Mouse (Mus musculus) forebrain, embryonic 10.5 days (tissue): ENCODE measurements around the gene Snx6. TPM values are rescaled to one million over a fixed set of nuclear protein-coding genes. Genes with fewer than 3 reads are reported as not detected.
A peak's percentile ranks its signal among the peaks of the same experiment; 100 is the strongest.
"Not testable (repeated sequence)": the region's sequence is repeated elsewhere in the genome, so short reads cannot be mapped to it uniquely, and the experiment has no call there.

ENCODE experiments used
- DNase-seq: peaks from one replicate; pipeline ENCODE4 v3.0.0-alpha.2; 2017; ENCODE audit warnings: low spot score; ENCODE audit errors: extremely low spot score
- H3K27ac ChIP-seq: fragments of 300-500 bp; sonication (generic); 2 replicates; pipeline ENCODE4 v1.5.1; 2016; ENCODE audit warnings: mild to moderate bottlenecking
- H3K27me3 ChIP-seq: fragments of 300-500 bp; sonication (generic); 2 replicates; pipeline ENCODE4 v1.6.1; 2016; ENCODE audit warnings: mild to moderate bottlenecking; ENCODE audit not compliant: poor library complexity, severe bottlenecking
- H3K36me3 ChIP-seq: fragments of 300-500 bp; sonication (generic); replicated peaks from 2 replicates; pipeline ENCODE4 v1.6.1; 2016; ENCODE audit warnings: mild to moderate bottlenecking, moderate library complexity
- H3K4me1 ChIP-seq: fragments of 300-500 bp; sonication (generic); 2 replicates; pipeline ENCODE4 v1.6.1; 2016
- H3K4me3 ChIP-seq: fragments of 300-500 bp; sonication (generic); 2 replicates; pipeline ENCODE4 v1.5.1; 2016; ENCODE audit warnings: mild to moderate bottlenecking, moderate library complexity
- H3K9me3 ChIP-seq: fragments of 300-500 bp; sonication (generic); 2 replicates; pipeline ENCODE4 v1.6.1; 2016; ENCODE audit warnings: mild to moderate bottlenecking, moderate library complexity
- WGBS: fragments of 180-500 bp; shearing (Covaris S2); methylation state at CpG from one replicate; pipeline ENCODE4 v1.1.7; 2016; 5-methylcytosine and 5-hydroxymethylcytosine counted together
- polyA plus RNA-seq: library from polyadenylated mRNA; unstranded; fragments of >200 nt; fragmentation: Nextera tagmentation; extraction: Ambion mirVana; gene quantifications from 2 replicates; pipeline ENCODE4 v1.2.1, GENCODE M21; 2016

The Snx6 gene
- 188 and 196 TPM in 2 replicates for polyA plus RNA-seq

DNA sequence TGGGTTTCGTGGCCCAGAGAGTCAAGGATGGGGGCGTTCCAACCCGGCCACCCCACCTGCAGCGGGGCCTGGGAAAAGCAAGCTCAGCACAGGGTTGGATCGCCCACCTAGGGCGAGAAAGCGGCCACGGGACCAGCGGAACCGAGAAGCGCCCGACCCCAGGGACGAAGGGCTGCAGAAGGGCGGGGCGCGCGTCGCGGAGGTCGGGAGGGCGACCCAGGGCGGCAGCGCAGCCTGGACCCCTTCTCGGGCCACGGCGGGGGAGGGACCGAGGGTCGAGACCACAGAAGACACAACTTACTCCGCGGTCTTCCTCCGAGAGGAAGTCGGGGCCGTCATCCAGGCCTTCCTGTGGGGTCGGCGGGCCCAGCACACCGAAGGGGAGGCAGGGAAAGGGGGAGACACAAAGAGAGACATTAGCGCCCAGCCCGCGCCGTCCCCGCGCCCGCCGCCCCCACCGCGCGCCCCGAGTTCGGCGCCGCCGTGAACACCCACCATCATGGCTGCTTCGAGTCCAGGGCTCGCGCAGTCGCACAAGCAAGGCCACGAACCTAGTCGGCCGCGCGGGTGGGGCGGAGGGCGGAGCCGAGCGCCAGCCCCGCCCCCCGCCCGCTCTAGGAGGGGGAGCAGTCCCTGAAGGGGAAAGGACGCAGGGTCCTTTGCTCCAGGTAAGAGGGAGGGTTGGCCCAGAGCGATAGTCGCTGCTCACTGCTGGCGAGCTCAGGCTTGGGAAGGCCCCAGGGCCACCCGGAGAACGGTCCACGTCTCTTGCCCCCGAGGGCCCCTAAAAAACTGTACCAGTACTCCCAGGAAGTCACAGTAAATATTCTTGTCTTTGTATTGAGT is at the start of gene Snx6:
Snx6 (minus strand) TSS at position 551 of the 846 bp plus-strand sequence.
- Histone ChIP-seq H3K4me3 (peak within 1 kb of the TSS; percentile 98), H3K36me3 (peaks cover 24% of the 10 kb centered on the region), H3K9me3 (no peaks in the 10 kb centered on the region), H3K27ac (peak within 1 kb of the TSS; percentile 98), H3K4me1 (peaks cover 38% of the 10 kb centered on the region), H3K27me3 (no peaks in the 10 kb centered on the region)
- WGBS: under 1% methylated on average over 76 of the region's 76 CpGs
- DNase-seq: peak; percentile 85

DNA sequence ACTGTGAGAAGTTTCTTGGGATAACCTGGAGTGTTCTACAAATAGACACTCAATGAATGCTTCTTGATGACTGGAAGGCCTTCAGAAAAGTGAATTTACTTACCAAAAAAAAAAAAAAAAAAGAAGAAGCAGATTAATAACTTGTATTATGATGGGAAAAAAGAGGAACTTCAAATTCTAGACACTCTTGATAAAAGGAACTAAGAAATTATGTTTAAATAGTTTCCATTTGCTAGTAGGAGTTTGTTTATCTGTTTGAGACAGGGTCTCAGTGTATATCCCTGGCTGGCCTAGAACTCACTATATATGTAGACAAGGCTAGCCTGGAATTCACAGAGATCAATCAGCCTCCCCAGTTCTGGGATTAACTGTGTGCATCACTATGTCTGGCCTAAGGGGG is 48.9 kb upstream of the Snx6 start:
- Histone ChIP-seq H3K27me3 (no peaks in the 10 kb centered on the region), H3K36me3 (0 out of 2 replicates have a peak, but pooled peaks cover 4% of the 10 kb centered on the region), H3K27ac (no peak overlapping the region), H3K4me1 (no peaks in the 10 kb centered on the region), H3K4me3 (no peak overlapping the region), H3K9me3 (no peaks in the 10 kb centered on the region)
- DNase-seq: no peak

GRCm38 (mm10) chr12:54841576-54841975 is 46.1 kb upstream of the Snx6 start:
- Histone ChIP-seq H3K27me3 (no peaks in the 10 kb centered on the region), H3K9me3 (no peaks in the 10 kb centered on the region), H3K4me3 (no peak overlapping the region), H3K27ac (no peak overlapping the region), H3K4me1 (peaks cover under 1% of the 10 kb centered on the region), H3K36me3 (no peaks in the 10 kb centered on the region)
- no peak for DNase-seq
- WGBS: 95% methylated on average over 1 of the region's 1 CpGs

DNA sequence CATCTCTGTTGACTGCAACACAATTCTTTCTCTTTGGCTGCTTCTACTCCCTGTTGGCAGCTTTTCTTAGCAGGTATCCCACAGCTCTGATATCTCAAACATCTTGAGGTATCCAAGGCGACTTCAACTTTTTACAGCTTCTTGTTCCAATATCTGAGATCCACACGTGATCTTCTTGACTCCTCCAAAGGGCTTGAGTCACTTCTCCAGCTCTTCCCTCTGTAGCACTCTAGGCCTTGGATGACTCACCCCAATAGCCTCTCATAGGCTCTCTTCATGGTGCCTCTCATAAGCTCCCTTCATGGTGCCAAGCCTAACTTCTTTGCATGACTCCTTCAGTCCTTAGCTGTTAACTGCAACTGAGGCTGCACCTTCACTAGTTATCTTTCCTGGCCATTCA is 44.3 kb upstream of the Snx6 start:
- Histone ChIP-seq H3K27ac (no peak overlapping the region), H3K27me3 (no peaks in the 10 kb centered on the region), H3K9me3 (no peaks in the 10 kb centered on the region), H3K36me3 (no peaks in the 10 kb centered on the region), H3K4me3 (no peak overlapping the region), H3K4me1 (peaks cover 13% of the 10 kb centered on the region)
- no peak for DNase-seq
- 88% methylated on average over 2 of the region's 2 CpGs for WGBS

- Histone ChIP-seq H3K27ac (no peak overlapping the region), H3K36me3 (no peaks in the 10 kb centered on the region), H3K27me3 (no peaks in the 10 kb centered on the region), H3K4me3 (no peak overlapping the region), H3K4me1 (peaks cover 15% of the 10 kb centered on the region), H3K9me3 (no peaks in the 10 kb centered on the region)
- DNase-seq: no peak
These were observed 43.4 kb upstream of the Snx6 start for GRCm38 (mm10) chr12:54838931-54839330.

- Histone ChIP-seq H3K27ac (no peak overlapping the region), H3K36me3 (no peaks in the 10 kb centered on the region)
- no peak for DNase-seq
These were observed 40.4 kb upstream of the Snx6 start for GRCm38 (mm10) chr12:54835608-54836570.

DNA sequence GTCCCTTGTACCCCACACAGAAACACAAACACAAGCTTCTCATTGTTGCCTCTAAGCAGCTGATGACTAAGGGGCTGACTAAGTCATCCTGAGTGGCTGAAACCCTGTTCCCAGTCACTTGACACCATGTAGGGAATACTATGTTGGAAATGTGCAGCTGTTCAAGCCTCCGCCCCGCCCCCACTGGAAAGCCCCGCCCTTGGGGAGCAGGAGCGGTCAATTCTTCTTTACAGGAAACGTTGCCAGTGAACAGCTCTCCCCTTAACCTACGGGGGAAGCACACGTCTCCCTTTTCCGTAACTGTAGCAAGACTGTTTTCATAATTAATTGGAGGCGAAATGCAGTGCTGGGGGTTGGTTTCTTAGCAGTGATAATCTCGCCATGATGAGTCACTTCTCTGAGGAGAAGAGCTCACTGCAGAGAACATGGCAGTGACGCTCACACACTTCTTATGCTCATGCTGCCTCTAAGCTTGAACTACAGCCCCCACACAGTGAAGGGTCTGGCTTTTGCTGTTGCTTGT is 39.5 kb upstream of the Snx6 start:
- Histone ChIP-seq H3K27me3 (no peaks in the 10 kb centered on the region), H3K4me3 (peak overlapping the region; percentile 40), H3K27ac (peak overlapping the region; percentile 71; the same call in 1 of the 2 replicates), H3K9me3 (no peaks in the 10 kb centered on the region), H3K4me1 (peaks cover 15% of the 10 kb centered on the region), H3K36me3 (no peaks in the 10 kb centered on the region)
- WGBS: 19% methylated on average over 11 of the region's 11 CpGs
- DNase-seq: peak; percentile 70

More at GRCm38 (mm10) chr12:54835608-54836570, 40.4 kb upstream of the Snx6 start:
- Histone ChIP-seq H3K27me3 (no peaks in the 10 kb centered on the region), H3K9me3 (no peaks in the 10 kb centered on the region), H3K4me1 (peaks cover 15% of the 10 kb centered on the region), H3K4me3 (no peak overlapping the region)
- WGBS: 82% methylated on average over 18 of the region's 18 CpGs

DNA sequence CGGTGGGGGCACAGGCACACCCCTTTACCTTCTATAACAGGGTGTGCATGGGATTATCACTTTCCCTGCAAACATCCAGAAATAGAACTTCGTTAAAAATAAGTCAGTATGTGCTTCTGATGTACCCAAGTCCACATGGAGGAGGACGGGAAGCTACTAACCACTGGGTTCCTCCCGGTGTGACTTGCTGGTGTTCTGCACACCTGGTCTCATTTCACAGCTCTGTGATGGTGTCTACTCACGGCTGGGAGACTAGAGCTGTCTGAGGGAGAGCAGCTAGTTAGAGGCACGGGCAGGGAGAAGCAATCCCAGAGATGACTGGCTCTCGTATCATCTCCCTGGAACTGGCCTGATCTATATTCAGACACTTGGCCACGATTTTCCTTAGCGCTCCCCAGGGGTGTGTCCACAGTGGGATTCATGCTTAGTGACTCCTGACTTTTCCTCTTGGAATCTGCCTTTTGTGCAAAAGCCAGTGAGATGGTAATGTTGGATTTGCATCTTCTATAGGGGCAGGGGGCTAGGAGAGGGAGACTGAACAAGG is 38.4 kb upstream of the Snx6 start:
- no peak overlapping the region for H3K4me3 ChIP-seq
- H3K36me3 ChIP-seq: no peaks in the 10 kb centered on the region
- no peak for DNase-seq
- H3K9me3 ChIP-seq: no peaks in the 10 kb centered on the region
- no peaks in the 10 kb centered on the region for H3K27me3 ChIP-seq
- H3K27ac ChIP-seq: no peak overlapping the region
- WGBS: 79% methylated on average over 9 of the region's 9 CpGs
- H3K4me1 ChIP-seq: peaks cover 15% of the 10 kb centered on the region

DNA sequence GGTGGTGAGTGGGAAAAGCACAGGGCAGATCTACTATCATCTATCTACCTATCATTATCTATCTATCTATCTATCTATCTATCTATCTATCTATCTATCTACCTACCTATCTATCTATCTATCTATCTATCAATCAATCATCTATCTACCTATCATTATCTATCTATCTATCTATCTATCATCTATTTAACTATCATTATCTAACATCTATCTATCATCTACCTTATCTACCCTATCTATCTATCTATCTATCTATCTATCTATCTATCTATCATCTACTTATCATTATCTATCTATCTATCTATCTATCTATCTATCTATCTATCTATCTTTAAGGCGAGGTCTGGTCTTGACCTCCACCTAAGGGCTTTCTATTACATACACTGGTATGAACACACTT is 36.4 kb upstream of the Snx6 start:
- H3K36me3 ChIP-seq, DNase-seq, H3K4me3 ChIP-seq, H3K9me3 ChIP-seq, H3K27me3 ChIP-seq, H3K27ac ChIP-seq: not testable (repeated sequence)
- 87% methylated on average over 1 of the region's 1 CpGs for WGBS
- peaks cover 15% of the 10 kb centered on the region for H3K4me1 ChIP-seq

DNA sequence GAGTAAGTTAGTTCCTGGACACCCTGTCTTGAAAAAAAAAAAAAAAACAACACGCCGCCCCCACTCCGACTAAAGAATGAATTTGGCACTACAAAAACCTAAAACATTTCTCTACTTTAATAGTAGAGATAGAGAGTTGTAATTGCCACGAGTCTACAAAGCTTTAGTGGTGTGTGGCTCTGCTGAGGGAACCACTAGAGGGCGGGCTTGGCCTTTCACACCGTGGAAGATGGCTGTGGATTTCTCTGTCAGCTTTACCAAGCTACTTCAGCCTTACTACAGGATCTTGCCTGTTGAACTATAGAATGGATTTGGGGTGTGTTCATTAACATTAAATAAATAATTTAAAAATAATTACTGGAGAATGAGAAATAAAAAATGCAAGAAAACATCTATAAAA is 35.1 kb upstream of the Snx6 start:
- DNase-seq: peak; percentile 72
- Histone ChIP-seq H3K27ac (no peak overlapping the region), H3K4me3 (no peak overlapping the region), H3K27me3 (no peaks in the 10 kb centered on the region), H3K4me1 (peaks cover 10% of the 10 kb centered on the region), H3K36me3 (no peaks in the 10 kb centered on the region), H3K9me3 (no peaks in the 10 kb centered on the region)
- WGBS: 14% methylated on average over 6 of the region's 6 CpGs

- Histone ChIP-seq H3K36me3 (no peaks in the 10 kb centered on the region), H3K27ac (no peak overlapping the region), H3K4me1 (peaks cover 3% of the 10 kb centered on the region), H3K4me3 (no peak overlapping the region), H3K27me3 (no peaks in the 10 kb centered on the region), H3K9me3 (no peaks in the 10 kb centered on the region)
- no peak for DNase-seq
- 58% methylated on average over 5 of the region's 5 CpGs for whole genome bisulfite sequencing
These were observed 34.4 kb upstream of the Snx6 start for GRCm38 (mm10) chr12:54829876-54830275.

- Histone ChIP-seq H3K4me1 (no peaks in the 10 kb centered on the region), H3K27me3 (no peaks in the 10 kb centered on the region), H3K36me3 (no peaks in the 10 kb centered on the region), H3K27ac (no peak overlapping the region), H3K9me3 (no peaks in the 10 kb centered on the region), H3K4me3 (no peak overlapping the region)
- WGBS: 83% methylated on average over 1 of the region's 1 CpGs
- DNase-seq: no peak
These were observed 32.5 kb upstream of the Snx6 start for GRCm38 (mm10) chr12:54828043-54828442.
